Mouse (Mus musculus) forelimb bud, embryonic 11.5 days (tissue): Measurements from ENCODE around the gene Cdk5r1.

ENCODE experiments used
- DNase-seq: peaks from one replicate; pipeline ENCODE4 v3.0.0-alpha.2; 2012; ENCODE audit warnings: low read depth, low spot score

Cdk5r1 gene

GRCm38 (mm10) chr11:80503281-80503680 lies 26.5 kb downstream of the Cdk5r1 start:
- DNase-seq, result no peak

- peak; percentile 80 for DNase-seq
Measured at GRCm38 (mm10) chr11:80503726-80504452, 27.1 kb downstream of the Cdk5r1 start.

GRCm38 (mm10) chr11:80504519-80505385 lies 27.9 kb downstream of the Cdk5r1 start:
- DNase-seq, result no peak

- no peak for DNase-seq
Measured at GRCm38 (mm10) chr11:80505581-80505980, 28.8 kb downstream of the Cdk5r1 start.

- DNase-seq, result no peak
Measured at GRCm38 (mm10) chr11:80506483-80506882, 29.7 kb downstream of the Cdk5r1 start.

GRCm38 (mm10) chr11:80507791-80508190 lies 31.0 kb downstream of the Cdk5r1 start:
- no peak for DNase-seq

GRCm38 (mm10) chr11:80508361-80509175 lies 31.7 kb downstream of the Cdk5r1 start:
- no peak for DNase-seq

GRCm38 (mm10) chr11:80509176-80509506 lies 32.3 kb downstream of the Cdk5r1 start:
- DNase-seq, result no peak

- no peak for DNase-seq
Measured at GRCm38 (mm10) chr11:80510124-80510523, 33.3 kb downstream of the Cdk5r1 start.

GRCm38 (mm10) chr11:80512313-80513056 lies 35.7 kb downstream of the Cdk5r1 start:
- no peak for DNase-seq

- DNase-seq, result no peak
Measured at GRCm38 (mm10) chr11:80513796-80514195, 37.0 kb downstream of the Cdk5r1 start.

GRCm38 (mm10) chr11:80515346-80515745 lies 38.5 kb downstream of the Cdk5r1 start:
- no peak for DNase-seq

GRCm38 (mm10) chr11:80515895-80516294 lies 39.1 kb downstream of the Cdk5r1 start:
- no peak for DNase-seq

GRCm38 (mm10) chr11:80518421-80519367 lies 41.9 kb downstream of the Cdk5r1 start:
- DNase-seq, result peak; percentile 59

GRCm38 (mm10) chr11:80521148-80521547 lies 44.3 kb downstream of the Cdk5r1 start:
- no peak for DNase-seq

GRCm38 (mm10) chr11:80522852-80523251 lies 46.0 kb downstream of the Cdk5r1 start:
- no peak for DNase-seq

- no peak for DNase-seq
Measured at GRCm38 (mm10) chr11:80523410-80523809, 46.6 kb downstream of the Cdk5r1 start.

GRCm38 (mm10) chr11:80524213-80524612 lies 47.4 kb downstream of the Cdk5r1 start:
- DNase-seq, result no peak

GRCm38 (mm10) chr11:80527697-80528096 lies 50.9 kb downstream of the Cdk5r1 start:
- no peak for DNase-seq

GRCm38 (mm10) chr11:80529149-80529548 lies 52.3 kb downstream of the Cdk5r1 start:
- DNase-seq, result no peak
